Mouse (Mus musculus) heart, postnatal 4 days (tissue): ENCODE results near the gene Pde6h. TPM values are rescaled to one million over a fixed set of nuclear protein-coding genes. Genes with fewer than 3 reads are reported as not detected.

Source experiments
- DNase-seq: peaks from one replicate; pipeline ENCODE4 v3.0.0; 2021
- total RNA-seq, 2 experiments: library from RNA; stranded (reverse); gene quantifications; 2 replicates each; pipeline ENCODE4 v1.2.3; 2021

Pde6h gene
- total RNA-seq, 2 experiments from 2014 or later: not detected

DNA sequence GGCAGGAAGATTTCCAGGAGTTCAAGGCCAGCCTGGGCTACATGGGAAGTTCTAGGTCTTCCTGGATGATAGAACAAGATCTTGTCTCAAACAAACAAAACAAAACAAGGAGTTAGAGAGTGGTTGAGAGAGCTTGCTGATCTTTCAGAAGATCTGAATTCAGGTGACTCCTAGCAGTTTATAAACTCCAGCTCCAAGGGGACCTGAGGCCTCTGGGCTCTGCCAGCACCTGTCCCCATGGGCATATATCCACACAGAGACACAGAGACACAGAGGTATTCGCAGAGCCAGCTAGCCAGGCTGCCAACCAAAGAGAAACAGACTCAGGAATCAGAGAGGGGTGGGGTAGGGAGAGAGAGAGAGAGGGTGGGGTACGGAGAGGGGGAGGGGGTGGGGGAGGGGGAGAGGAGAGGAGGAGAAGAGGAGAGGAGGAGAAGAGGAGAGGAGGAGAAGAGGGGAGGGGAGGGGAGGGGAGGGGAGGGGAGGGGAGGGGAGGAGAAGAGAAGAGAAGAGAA is 10.8 kb upstream of the Pde6h start:
- DNase-seq: no peak

DNA sequence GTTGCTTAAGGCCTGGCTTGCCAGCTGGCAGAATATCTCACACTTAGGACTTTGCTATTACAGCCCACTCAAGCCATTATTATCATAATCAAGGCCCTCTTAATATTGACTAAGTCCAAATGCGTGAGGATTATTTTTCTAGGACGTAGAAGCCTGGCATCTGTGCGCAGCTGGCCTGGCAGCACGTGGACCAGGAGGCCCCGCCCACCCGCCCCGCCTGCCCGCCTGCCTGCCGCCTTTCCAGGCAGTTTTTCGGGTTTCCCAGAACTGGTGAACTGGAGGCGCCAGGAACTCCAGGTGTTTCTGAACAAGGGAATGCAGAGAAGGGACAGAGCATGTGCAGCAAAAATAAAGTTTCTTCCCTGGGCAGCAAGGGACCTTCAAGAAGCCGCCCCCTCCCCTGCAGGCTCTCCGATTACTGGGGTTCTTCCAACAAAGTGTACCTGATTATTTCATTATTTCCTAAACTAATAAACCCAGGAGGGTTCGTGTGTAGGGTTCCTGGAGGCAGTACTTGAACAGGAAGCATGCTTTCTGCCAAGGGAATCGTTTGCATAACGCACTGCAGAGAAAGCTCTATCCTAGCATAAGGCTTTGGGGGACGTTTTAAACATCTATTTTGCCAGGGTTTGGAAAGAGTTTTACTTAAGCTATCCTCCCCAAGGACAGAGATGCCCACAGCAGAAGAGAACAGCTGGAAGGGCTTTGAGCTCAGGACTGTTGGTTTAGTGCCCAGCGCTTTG is 10.1 kb upstream of the Pde6h start:
- DNase-seq: peak; percentile 54

DNA sequence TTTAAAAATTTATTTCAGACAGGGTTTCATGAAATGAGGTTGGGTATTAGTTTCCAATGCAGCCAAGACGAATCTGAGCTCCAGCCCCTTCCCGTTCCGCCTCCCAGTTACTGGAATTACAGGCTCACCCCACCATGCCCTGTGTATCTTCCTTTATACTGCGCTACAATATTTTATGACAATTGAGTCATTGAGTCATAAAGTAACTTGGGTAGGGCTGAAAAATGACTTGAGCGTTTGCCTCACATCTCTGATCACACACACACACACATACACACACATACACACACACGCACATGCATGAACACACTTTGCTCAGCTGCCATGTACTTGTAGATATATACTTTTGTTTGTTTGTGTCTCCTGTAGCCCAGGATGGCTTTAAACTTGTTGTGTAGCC is 9.4 kb upstream of the Pde6h start:
- no peak for DNase-seq

DNA sequence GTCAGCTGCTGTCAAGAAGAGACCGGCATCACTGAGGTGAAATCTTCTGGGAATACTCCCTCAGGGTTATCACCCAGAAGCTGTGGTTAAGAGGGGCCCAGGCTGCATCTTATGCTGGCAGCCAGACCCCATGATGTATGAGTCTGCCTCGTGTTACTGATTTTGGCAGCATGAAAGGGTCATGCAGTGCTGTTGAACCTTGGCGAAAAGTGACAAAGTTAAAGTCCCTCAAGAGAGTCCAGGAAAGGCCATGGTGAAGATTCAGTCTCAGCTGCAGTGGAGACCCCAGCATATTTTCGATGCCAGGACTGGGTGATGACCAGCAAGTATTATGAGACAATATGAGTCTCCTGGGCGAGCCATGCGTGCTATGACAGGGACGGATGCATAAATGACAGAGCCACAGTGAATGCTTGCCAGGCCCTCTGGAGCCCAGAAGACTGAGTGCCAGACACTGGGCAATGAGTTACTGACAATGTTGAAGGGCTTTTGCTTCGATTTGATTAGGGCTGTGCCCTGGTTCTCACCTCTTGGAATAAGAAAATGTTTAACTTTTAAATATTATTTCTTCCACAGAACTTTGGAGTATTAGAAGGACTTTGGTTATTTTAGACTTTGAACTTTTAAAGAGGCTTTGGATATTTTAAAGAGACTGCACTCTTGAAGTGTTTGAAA is 7.8 kb upstream of the Pde6h start:
- DNase-seq: no peak

- DNase-seq: no peak
These were observed 5.7 kb upstream of the Pde6h start for GRCm38 (mm10) chr6:136917885-136918284.

- peak; percentile 88 for DNase-seq
These were observed 3.0 kb upstream of the Pde6h start for GRCm38 (mm10) chr6:136920320-136921257.

DNA sequence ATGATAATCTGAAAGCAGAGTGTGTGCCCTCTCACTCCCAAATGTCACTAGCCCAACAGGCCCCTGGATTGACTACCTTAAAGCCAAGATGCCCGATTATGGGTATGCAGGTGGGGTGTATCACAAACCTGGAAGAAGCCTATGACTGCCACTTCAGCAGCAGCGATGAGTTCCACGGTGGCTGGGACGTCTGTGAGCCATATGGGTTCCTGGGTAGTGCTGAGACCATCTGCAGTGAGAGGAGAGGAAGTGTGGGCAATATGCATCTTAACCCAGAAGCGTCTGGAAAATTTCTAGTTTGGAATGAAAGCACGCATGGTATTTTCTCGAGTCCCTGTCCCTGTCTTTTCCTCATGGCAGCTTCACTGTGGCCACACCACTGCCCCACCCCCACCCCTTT is 2.0 kb upstream of the Pde6h start:
- no peak for DNase-seq

DNA sequence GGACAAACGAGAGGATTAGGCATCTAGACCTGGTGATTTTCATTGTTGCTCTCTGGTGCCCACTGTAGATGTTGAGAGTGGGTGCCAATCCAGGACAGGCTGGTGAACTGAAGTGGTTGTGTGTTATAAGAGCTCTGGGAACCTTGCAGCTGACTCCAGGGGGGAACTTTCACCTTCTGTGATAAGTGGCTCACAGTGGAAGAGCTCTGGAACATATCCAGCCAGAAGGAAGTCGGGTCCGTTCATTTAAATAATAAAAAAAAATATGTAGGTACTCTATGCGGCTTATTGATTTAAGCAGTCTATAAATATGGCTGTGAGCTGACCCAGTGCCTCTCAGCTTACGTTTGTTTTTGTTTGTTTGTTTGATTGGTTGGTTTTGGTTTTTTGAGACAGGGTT is 1.6 kb upstream of the Pde6h start, which contains the start of gene Erp27:
TSS of gene Erp27 (minus strand) at position 101 of the 400 bp plus-strand sequence.
- DNase-seq: no peak

DNA sequence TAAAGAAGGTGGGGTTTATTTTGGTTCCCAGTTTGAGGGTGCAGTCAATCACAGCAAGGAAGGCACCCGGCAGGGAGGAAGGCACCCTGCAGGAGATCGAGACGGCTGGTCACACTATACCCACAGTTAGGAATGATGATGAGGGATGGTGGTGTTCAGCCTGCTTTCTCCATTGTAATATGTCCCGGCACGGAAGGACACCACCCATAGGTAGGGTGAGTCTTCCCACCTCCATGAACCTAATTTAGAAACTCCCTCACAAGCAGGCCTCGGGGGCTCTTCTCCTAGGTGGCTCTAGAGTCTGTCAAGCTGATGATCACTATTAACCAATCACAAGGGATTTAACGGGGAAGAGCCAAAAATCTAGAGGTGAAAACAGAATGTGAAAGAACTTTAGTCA is 761 bp upstream of the Pde6h start:
- no peak for DNase-seq

GRCm38 (mm10) chr6:136925049-136925448 is 1.4 kb downstream of the Pde6h start:
- DNase-seq: no peak

DNA sequence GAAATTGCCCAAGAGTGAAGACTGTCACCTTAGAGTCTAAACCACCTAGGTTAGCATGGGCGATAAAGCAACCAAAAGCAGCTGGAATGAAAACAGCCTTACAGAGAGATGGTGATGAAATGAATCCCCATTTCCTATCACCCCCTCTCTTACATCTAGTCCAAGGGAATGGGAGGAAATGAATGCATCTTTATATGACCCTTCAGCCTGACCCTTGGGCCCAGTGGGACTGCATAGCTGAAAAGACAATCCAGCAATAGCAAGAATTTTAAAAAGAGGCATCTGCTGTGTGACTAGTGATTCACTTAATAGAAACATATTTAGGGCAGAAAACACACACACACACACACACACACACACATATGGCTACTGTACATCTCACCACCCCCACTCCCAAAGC is 4.0 kb downstream of the Pde6h start:
- DNase-seq: no peak

DNA sequence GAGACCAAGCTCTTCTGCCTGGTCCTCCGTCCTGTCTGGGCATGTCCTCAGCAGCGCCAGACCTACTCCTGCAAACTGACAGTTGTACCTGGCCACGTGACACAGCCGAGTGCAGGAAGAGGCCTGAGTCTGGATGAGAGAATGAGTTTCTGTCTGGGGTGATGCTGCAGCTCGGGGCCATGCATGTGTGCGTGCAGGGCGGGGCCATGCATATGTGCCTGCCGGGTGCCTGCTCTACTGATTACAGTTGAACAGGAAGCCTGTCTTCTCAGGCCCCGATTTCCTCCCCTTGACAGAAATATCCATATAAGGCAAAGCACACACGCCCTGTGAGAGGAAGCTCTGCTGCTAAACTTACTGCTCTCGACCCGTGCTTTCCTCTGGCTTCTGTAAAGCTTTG is 7.0 kb downstream of the Pde6h start:
- DNase-seq: peak; percentile 59

GRCm38 (mm10) chr6:136931246-136931645 is 7.6 kb downstream of the Pde6h start:
- no peak for DNase-seq

DNA sequence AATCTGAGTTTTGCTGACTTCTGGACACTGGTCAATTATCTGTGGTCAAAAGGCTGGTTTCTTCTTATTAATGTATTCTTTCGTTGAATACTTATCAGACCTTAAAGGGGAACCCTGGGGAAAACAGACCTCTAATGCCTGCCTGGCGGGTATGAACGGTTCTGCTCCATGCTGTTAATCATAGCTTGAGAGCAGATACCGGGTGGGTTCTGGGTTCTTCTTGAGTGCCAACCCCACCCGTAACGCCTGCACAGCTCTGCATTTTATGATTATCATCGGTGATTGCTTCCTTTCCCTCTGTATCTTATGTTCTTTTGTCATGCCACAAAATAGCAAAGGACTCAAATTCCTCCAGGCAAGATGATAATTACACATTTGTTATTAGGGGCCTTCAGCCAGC is 10.4 kb downstream of the Pde6h start:
- DNase-seq: no peak

GRCm38 (mm10) chr6:136935233-136935632 is 11.6 kb downstream of the Pde6h start:
- DNase-seq: no peak

DNA sequence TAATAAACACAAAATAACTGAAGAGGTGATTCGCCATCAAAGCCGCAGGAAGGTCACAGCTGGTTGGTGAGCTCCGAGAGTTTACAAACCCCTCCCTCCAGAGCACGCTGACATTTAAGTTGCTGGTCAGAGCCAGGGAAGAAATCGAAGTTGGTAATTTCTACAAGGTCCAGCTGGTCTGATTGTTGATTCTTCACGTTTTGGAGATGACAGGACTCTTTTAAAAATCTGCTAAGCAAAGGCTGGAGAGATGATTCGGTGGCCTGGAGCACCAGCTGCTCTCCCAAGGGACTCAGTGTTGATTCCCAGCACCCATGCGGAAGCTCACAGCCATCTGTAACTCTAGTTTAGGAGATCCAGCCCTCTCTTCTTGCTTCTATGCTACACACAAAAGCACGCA is 12.7 kb downstream of the Pde6h start:
- DNase-seq: no peak

- no peak for DNase-seq
These were observed 13.5 kb downstream of the Pde6h start for GRCm38 (mm10) chr6:136937117-136937516.

- peak; percentile 48 for DNase-seq
These were observed 14.9 kb downstream of the Pde6h start for GRCm38 (mm10) chr6:136938331-136939126.

GRCm38 (mm10) chr6:136939326-136940187 is 15.9 kb downstream of the Pde6h start:
- no peak for DNase-seq

DNA sequence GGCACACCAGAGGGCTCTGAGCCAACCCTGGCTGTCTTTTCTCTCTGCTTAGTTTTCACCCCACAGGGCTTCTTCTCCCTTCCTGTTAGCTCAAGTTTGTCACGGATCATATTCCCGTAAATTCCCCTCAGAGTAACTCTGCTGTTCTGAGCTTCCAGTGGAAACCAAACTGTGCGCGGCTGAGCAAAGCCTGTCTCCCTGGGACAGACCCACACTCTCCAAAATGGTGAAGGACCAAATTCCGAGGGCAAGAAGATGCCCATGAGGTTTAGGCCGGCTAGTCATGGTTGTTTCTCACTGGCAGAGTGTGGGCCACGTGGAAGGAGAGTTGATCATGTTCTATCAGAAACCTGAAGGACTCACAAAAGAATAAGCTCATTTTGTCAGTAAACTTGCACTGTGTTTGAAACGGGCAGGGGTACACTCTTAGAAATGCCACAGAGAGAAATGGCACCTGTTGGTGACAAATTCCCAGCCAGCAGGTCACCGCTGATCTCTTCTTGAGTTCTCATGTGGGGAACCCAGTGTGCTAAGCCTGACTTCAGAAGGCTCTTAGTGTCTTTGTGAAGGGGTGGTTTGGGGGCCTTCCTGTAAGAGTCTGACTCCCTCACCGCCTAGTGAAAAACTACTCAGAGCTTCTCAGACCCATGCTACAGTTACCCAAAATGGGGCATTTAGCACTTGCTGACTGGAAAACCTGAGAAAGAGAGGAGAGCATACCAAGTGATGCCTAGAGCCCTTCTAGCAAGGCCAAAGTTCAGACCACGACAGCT is 16.7 kb downstream of the Pde6h start:
- no peak for DNase-seq
